Mouse (Mus musculus) heart, embryonic 12.5 days (tissue): ENCODE data around the gene Prep. TPM values are rescaled to one million over a fixed set of nuclear protein-coding genes. Genes with fewer than 3 reads are reported as not detected.

Source experiments
- ATAC-seq: fragments of 200-750 bp; cut with Nextera tagmentation; 2 replicates; pipeline ENCODE4 v1.8.0; 2017; ENCODE audit warnings: moderate TSS enrichment, moderate library complexity; ENCODE audit not compliant: insufficient number of reproducible peaks, low FRiP score
- H3K27ac ChIP-seq: fragments of 300-500 bp; sonication (generic); 2 replicates; pipeline ENCODE4 v1.5.1; 2016; ENCODE audit warnings: mild to moderate bottlenecking, moderate library complexity; ENCODE audit not compliant: poor library complexity, severe bottlenecking
- H3K27me3 ChIP-seq: fragments of 300-500 bp; sonication (generic); replicated peaks from 2 replicates; pipeline ENCODE4 v1.6.1; 2016; ENCODE audit warnings: mild to moderate bottlenecking, moderate library complexity
- H3K36me3 ChIP-seq: fragments of 300-500 bp; sonication (generic); 2 replicates; pipeline ENCODE4 v1.6.1; 2016; ENCODE audit warnings: mild to moderate bottlenecking, moderate library complexity
- H3K4me1 ChIP-seq: fragments of 300-500 bp; sonication (generic); replicated peaks from 2 replicates; pipeline ENCODE4 v1.6.1; 2016; ENCODE audit warnings: mild to moderate bottlenecking
- H3K4me2 ChIP-seq: fragments of 300-500 bp; sonication (generic); 2 replicates; pipeline ENCODE4 v1.6.1; 2016; ENCODE audit warnings: mild to moderate bottlenecking, moderate library complexity
- H3K4me3 ChIP-seq: fragments of 300-500 bp; sonication (generic); 2 replicates; pipeline ENCODE4 v1.5.1; 2016; ENCODE audit warnings: mild to moderate bottlenecking
- H3K9ac ChIP-seq: fragments of 300-500 bp; sonication (generic); 2 replicates; pipeline ENCODE4 v1.6.1; 2016; ENCODE audit warnings: mild to moderate bottlenecking, moderate library complexity
- H3K9me3 ChIP-seq: fragments of 300-500 bp; sonication (generic); replicated peaks from 2 replicates; pipeline ENCODE4 v1.6.1; 2016; ENCODE audit warnings: mild to moderate bottlenecking, moderate library complexity
- WGBS: fragments of 180-500 bp; shearing (Covaris S2); methylation state at CpG from one replicate; pipeline ENCODE4 v1.1.7; 2016; 5-methylcytosine and 5-hydroxymethylcytosine counted together
- polyA plus RNA-seq: library from polyadenylated mRNA; unstranded; fragments of >200 nt; fragmentation: Nextera tagmentation; extraction: Ambion mirVana; gene quantifications from 2 replicates; pipeline ENCODE4 v1.2.1, GENCODE M21; 2016

Gene Prep
- polyA plus RNA-seq, 1 experiment from 2014 or later, result 29.9 TPM

DNA sequence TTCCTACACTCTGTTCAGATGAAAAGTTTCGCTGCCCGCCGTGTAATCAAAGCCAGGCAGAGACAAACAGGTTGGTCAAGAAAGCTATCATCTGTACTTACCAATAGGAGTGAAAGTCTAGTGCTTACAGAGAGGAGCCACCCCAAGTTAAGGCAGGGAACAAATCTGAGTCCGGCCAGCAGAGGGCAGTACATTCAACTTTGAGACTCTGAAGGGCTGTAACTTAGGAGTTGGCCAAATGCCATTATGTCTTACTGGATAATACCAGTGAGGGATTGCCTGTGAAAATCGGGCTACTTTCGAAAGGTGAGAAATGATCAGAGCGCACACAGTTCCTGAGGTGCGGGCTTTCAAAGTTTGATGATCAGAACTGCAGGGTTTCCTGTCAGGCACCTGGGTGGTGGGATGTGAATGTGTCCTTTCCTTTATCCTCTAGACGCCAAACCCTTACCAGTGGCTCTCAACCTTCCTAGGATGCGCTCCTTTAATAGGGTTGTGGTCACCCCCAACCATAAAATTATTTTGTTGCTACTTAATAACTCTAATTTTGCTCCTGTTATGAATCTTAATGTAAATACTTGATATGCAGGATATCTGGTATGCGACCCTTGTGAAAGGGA lies 15.8 kb upstream of the Prep start:
- Histone ChIP-seq H3K4me2 (no peak overlapping the region), H3K36me3 (no peaks in the 10 kb centered on the region), H3K27ac (no peak overlapping the region), H3K4me1 (peaks cover 12% of the 10 kb centered on the region), H3K4me3 (no peak overlapping the region), H3K9ac (no peak overlapping the region), H3K27me3 (peaks cover 18% of the 10 kb centered on the region), H3K9me3 (0 out of 2 replicates have a peak, but pooled peaks cover 3% of the 10 kb centered on the region)
- ATAC-seq, result no peak; the same call in 1 of the 2 replicates
- WGBS, result 50% methylated on average over 11 of the region's 11 CpGs

- WGBS, result 85% methylated on average over 6 of the region's 6 CpGs
- H3K27me3 ChIP-seq, result no peaks in the 10 kb centered on the region
- H3K4me2 ChIP-seq, result no peak overlapping the region
- no peak overlapping the region for H3K9ac ChIP-seq
- no peaks in the 10 kb centered on the region for H3K36me3 ChIP-seq
- no peak overlapping the region for H3K27ac ChIP-seq
- H3K9me3 ChIP-seq, result 0 out of 2 replicates have a peak, but pooled peaks cover 3% of the 10 kb centered on the region
- H3K4me3 ChIP-seq, result no peak overlapping the region
- ATAC-seq, result no peak
- H3K4me1 ChIP-seq, result no peaks in the 10 kb centered on the region
Measured at GRCm38 (mm10) chr10:45058361-45058760, 8.6 kb upstream of the Prep start.

GRCm38 (mm10) chr10:45060841-45061240 lies 6.2 kb upstream of the Prep start:
- no peak overlapping the region for H3K4me2 ChIP-seq
- no peak overlapping the region for H3K27ac ChIP-seq
- ATAC-seq, result no peak
- H3K27me3 ChIP-seq, result no peaks in the 10 kb centered on the region
- no peaks in the 10 kb centered on the region for H3K36me3 ChIP-seq
- no peaks in the 10 kb centered on the region for H3K9me3 ChIP-seq
- H3K4me1 ChIP-seq, result no peaks in the 10 kb centered on the region
- no peak overlapping the region for H3K4me3 ChIP-seq
- H3K9ac ChIP-seq, result no peak overlapping the region
- WGBS, result 49% methylated on average over 1 of the region's 1 CpGs

GRCm38 (mm10) chr10:45066131-45066930 lies 672 bp upstream of the Prep start:
- ATAC-seq, result no peak
- Histone ChIP-seq H3K9me3 (no peaks in the 10 kb centered on the region), H3K36me3 (no peaks in the 10 kb centered on the region; the same call in 1 of the 2 replicates), H3K27ac (peak overlapping the region; percentile 67), H3K4me2 (peak overlapping the region; percentile 84), H3K9ac (peak overlapping the region; percentile 97), H3K4me3 (peak overlapping the region; percentile 99), H3K27me3 (no peaks in the 10 kb centered on the region), H3K4me1 (peaks cover 41% of the 10 kb centered on the region)
- 11% methylated on average over 12 of the region's 12 CpGs for WGBS

- Histone ChIP-seq H3K4me1 (peaks cover 43% of the 10 kb centered on the region), H3K4me3 (peak overlapping the region; percentile 99), H3K27me3 (no peaks in the 10 kb centered on the region), H3K9me3 (no peaks in the 10 kb centered on the region), H3K9ac (peak overlapping the region; percentile 97), H3K4me2 (peak overlapping the region; percentile 84), H3K27ac (peak overlapping the region; percentile 80), H3K36me3 (peaks cover 4% of the 10 kb centered on the region)
- peak; percentile 65 for ATAC-seq
- WGBS, result under 1% methylated on average over 28 of the region's 28 CpGs
Measured at GRCm38 (mm10) chr10:45067436-45067925, 478 bp downstream of the Prep start.

- Histone ChIP-seq H3K36me3 (peaks cover 25% of the 10 kb centered on the region), H3K4me2 (peak overlapping the region; percentile 14; the same call in 1 of the 2 replicates), H3K27me3 (no peaks in the 10 kb centered on the region), H3K4me1 (peaks cover 43% of the 10 kb centered on the region), H3K27ac (no peak overlapping the region), H3K9ac (no peak overlapping the region; the same call in 1 of the 2 replicates), H3K4me3 (no peak overlapping the region), H3K9me3 (no peaks in the 10 kb centered on the region)
- 47% methylated on average over 6 of the region's 6 CpGs for WGBS
- ATAC-seq, result no peak
Measured at GRCm38 (mm10) chr10:45069557-45069956, 2.6 kb downstream of the Prep start.

GRCm38 (mm10) chr10:45070362-45070761 lies 3.4 kb downstream of the Prep start:
- 53% methylated on average over 5 of the region's 5 CpGs for WGBS
- Histone ChIP-seq H3K4me2 (0 out of 2 replicates have a peak overlapping the region, but pooled peaks have one; percentile 3), H3K4me3 (no peak overlapping the region), H3K9ac (no peak overlapping the region), H3K27ac (no peak overlapping the region), H3K36me3 (peaks cover 26% of the 10 kb centered on the region), H3K27me3 (no peaks in the 10 kb centered on the region), H3K4me1 (peaks cover 48% of the 10 kb centered on the region), H3K9me3 (no peaks in the 10 kb centered on the region)
- ATAC-seq, result no peak

GRCm38 (mm10) chr10:45070929-45071813 lies 4.2 kb downstream of the Prep start:
- Histone ChIP-seq H3K27me3 (no peaks in the 10 kb centered on the region), H3K4me1 (peaks cover 53% of the 10 kb centered on the region), H3K9ac (no peak overlapping the region), H3K9me3 (no peaks in the 10 kb centered on the region), H3K4me2 (0 out of 2 replicates have a peak overlapping the region, but pooled peaks have one; percentile 4), H3K4me3 (no peak overlapping the region), H3K27ac (no peak overlapping the region), H3K36me3 (peaks cover 26% of the 10 kb centered on the region)
- 65% methylated on average over 13 of the region's 13 CpGs for WGBS
- no peak for ATAC-seq

DNA sequence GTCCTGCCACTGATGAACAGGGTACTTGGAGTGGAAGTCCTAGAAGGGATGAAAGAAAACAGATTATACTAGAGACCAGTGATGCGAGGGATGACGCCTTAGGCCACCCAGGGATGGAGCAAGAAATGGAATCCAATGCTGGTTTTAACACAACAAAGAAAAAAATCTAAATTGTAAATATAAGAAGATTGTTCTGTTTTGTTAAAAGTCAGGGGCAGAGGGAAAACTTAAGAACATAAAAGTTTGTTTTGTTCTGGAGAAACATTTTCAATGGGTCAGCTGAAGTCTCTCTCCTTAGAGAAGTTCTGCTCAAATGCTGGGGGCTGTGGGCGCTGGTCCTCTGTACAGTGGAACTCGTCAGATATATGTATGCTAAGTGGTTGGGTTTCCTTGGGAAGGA lies 5.3 kb downstream of the Prep start:
- Histone ChIP-seq H3K4me1 (peaks cover 60% of the 10 kb centered on the region), H3K9ac (no peak overlapping the region)
- no peak for ATAC-seq

DNA sequence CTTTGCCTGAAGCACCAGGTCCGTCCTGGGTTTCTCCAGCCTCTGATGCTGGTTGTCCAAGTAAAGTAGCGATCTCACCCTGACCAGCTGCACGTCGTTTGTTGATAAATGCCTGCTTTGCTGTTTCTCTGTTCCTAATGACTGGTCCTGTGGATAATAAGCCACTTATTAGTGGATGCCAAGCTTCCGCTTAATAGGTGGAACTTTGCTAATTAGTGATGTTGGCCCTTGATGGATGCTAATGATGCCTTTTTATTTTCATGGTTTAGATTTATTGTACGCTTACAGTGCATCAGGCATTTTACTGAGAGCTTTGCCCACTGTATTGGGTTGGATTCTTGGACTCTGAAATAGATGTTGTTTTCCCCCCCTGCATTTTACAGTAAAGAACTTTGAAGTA lies 7.5 kb downstream of the Prep start:
- Histone ChIP-seq H3K27me3 (no peaks in the 10 kb centered on the region), H3K4me3 (no peak overlapping the region), H3K9ac (no peak overlapping the region), H3K36me3 (peaks cover 31% of the 10 kb centered on the region), H3K27ac (no peak overlapping the region), H3K4me1 (peaks cover 51% of the 10 kb centered on the region), H3K9me3 (no peaks in the 10 kb centered on the region), H3K4me2 (no peak overlapping the region)
- 80% methylated on average over 6 of the region's 6 CpGs for whole genome bisulfite sequencing
- ATAC-seq, result no peak

More for the DNA sequence above, 5.3 kb downstream of the Prep start:
- no peaks in the 10 kb centered on the region for H3K9me3 ChIP-seq
- WGBS, result 87% methylated on average over 4 of the region's 4 CpGs
- peaks cover 26% of the 10 kb centered on the region for H3K36me3 ChIP-seq
- no peak overlapping the region for H3K4me3 ChIP-seq
- H3K4me2 ChIP-seq, result no peak overlapping the region
- H3K27ac ChIP-seq, result no peak overlapping the region
- no peaks in the 10 kb centered on the region for H3K27me3 ChIP-seq
